Mouse (Mus musculus) MEL (cell line): Measurements from ENCODE around the gene Sdccag8. TPM values are rescaled to one million over a fixed set of nuclear protein-coding genes. Genes with fewer than 3 reads are reported as not detected.
A peak's percentile ranks its signal among the peaks of the same experiment; 100 is the strongest.

Source experiments
- DNase-seq: peaks from one replicate; pipeline ENCODE4 v3.0.0; 2011; ENCODE audit warnings: low read depth, low spot score
- H3K27ac ChIP-seq: 2 replicates; pipeline ENCODE4 v1.5.1; 2012; ENCODE audit warnings: low read depth, mild to moderate bottlenecking, control low read depth, low read length, moderate library complexity; ENCODE audit not compliant: control insufficient read depth
- H3K27me3 ChIP-seq, 2 experiments: fragments of 150-350 bp in 1 of 2; sonication (generic) in 1 of 2; 2 replicates each; pipeline ENCODE4 v1.6.1; 2012; ENCODE audit warnings: low read length in 2 of 2, mild to moderate bottlenecking in 2 of 2, improper control_type of control experiment in 1 of 2, moderate library complexity in 1 of 2; ENCODE audit not compliant: insufficient read depth in 2 of 2, control insufficient read depth in 1 of 2
- H3K36me3 ChIP-seq, 2 experiments: 2 replicates each; pipeline ENCODE4 v1.6.1; 2012 to 2014; ENCODE audit warnings: low read length in 2 of 2, improper control_type of control experiment in 1 of 2, inconsistent platforms in 1 of 2, mild to moderate bottlenecking in 1 of 2; ENCODE audit not compliant: insufficient read depth in 2 of 2, control insufficient read depth in 1 of 2
- H3K4me1 ChIP-seq, 2 experiments: fragments of 150-350 bp in 1 of 2; sonication (generic) in 1 of 2; 2 replicates each; pipeline ENCODE4 v1.6.1; 2012; ENCODE audit warnings: low read length in 2 of 2, improper control_type of control experiment in 1 of 2, mild to moderate bottlenecking in 1 of 2; ENCODE audit not compliant: insufficient read depth in 2 of 2, control insufficient read depth in 1 of 2
- H3K4me3 ChIP-seq, 2 experiments: fragments of 150-350 bp in 1 of 2; sonication (generic) in 1 of 2; 2 replicates each; pipeline ENCODE4 v1.5.1; 2012; ENCODE audit warnings: low read depth in 2 of 2, low read length in 2 of 2, mild to moderate bottlenecking in 2 of 2, moderate library complexity in 2 of 2, control low read depth in 1 of 2, improper control_type of control experiment in 1 of 2; ENCODE audit not compliant: control insufficient read depth in 1 of 2, insufficient read depth in 1 of 2
- H3K79me2 ChIP-seq: 2 replicates; pipeline ENCODE4 v1.6.1; 2012; ENCODE audit warnings: mild to moderate bottlenecking, low read length, moderate library complexity; ENCODE audit not compliant: control insufficient read depth, poor library complexity, insufficient read depth
- H3K9ac ChIP-seq: 2 replicates; pipeline ENCODE4 v1.6.1; 2012; ENCODE audit warnings: low read depth, mild to moderate bottlenecking, control low read depth, low read length, moderate library complexity; ENCODE audit not compliant: control insufficient read depth, poor library complexity, severe bottlenecking
- H3K9me3 ChIP-seq: fragments of 150-350 bp; sonication (generic); replicated peaks from 2 replicates; pipeline ENCODE4 v1.6.1; 2012; ENCODE audit warnings: mild to moderate bottlenecking, low read length, improper control_type of control experiment, moderate library complexity; ENCODE audit not compliant: insufficient read depth
- BHLHE40 ChIP-seq: IDR thresholded peaks from 2 replicates; pipeline ENCODE4 v1.6.1; 2012; ENCODE audit warnings: low read depth, mild to moderate bottlenecking, inconsistent platforms, low read length, improper control_type of control experiment, borderline replicate concordance
- CHD2 ChIP-seq: IDR thresholded peaks from 2 replicates; pipeline ENCODE4 v1.6.1; 2011; ENCODE audit warnings: low read length, improper control_type of control experiment
- CTCF ChIP-seq, 3 experiments: IDR thresholded peaks in 2 of 3; conservative IDR thresholded peaks in 1 of 3; 2 replicates each; pipeline ENCODE4 v1.5.1; 2011 to 2012; ENCODE audit warnings: low read length in 3 of 3, low read depth in 2 of 3, mild to moderate bottlenecking in 2 of 3, improper control_type of control experiment in 1 of 3, inconsistent platforms in 1 of 3, mixed read lengths in 1 of 3, moderate library complexity in 1 of 3; ENCODE audit not compliant: control insufficient read depth in 1 of 3, insufficient read depth in 1 of 3, poor library complexity in 1 of 3, severe bottlenecking in 1 of 3
- E2F4 ChIP-seq: IDR thresholded peaks from 2 replicates; pipeline ENCODE4 v1.6.1; 2011; ENCODE audit warnings: low read depth, low read length, improper control_type of control experiment, borderline replicate concordance
- ELF1 ChIP-seq: IDR thresholded peaks from 2 replicates; pipeline ENCODE4 v1.6.1; 2014; ENCODE audit warnings: low read depth, mild to moderate bottlenecking, inconsistent platforms, low read length, improper control_type of control experiment, moderate library complexity
- EP300 ChIP-seq, 2 experiments: IDR thresholded peaks; 2 replicates each; pipeline ENCODE4 v1.6.1; 2011; ENCODE audit warnings: improper control_type of control experiment in 2 of 2, low read length in 2 of 2, low read depth in 1 of 2, mild to moderate bottlenecking in 1 of 2
- ETS1 ChIP-seq: IDR thresholded peaks from 2 replicates; pipeline ENCODE4 v1.6.1; 2012; ENCODE audit warnings: low read depth, mild to moderate bottlenecking, inconsistent platforms, low read length, improper control_type of control experiment, moderate library complexity
- GABPA ChIP-seq: IDR thresholded peaks from 2 replicates; pipeline ENCODE4 v1.6.1; 2012; ENCODE audit warnings: low read depth, mild to moderate bottlenecking, inconsistent platforms, low read length, improper control_type of control experiment, moderate library complexity
- JUND ChIP-seq: IDR thresholded peaks from 2 replicates; pipeline ENCODE4 v1.6.1; 2011; ENCODE audit warnings: low read depth, mild to moderate bottlenecking, improper control_type of control experiment, low read length
- KAT2A ChIP-seq: conservative IDR thresholded peaks from 2 replicates; pipeline ENCODE4 v1.6.1; 2012; ENCODE audit warnings: low read depth, low read length, improper control_type of control experiment, inconsistent platforms
- MAZ ChIP-seq: IDR thresholded peaks from 2 replicates; pipeline ENCODE4 v1.6.1; 2012; ENCODE audit warnings: low read depth, mild to moderate bottlenecking, inconsistent platforms, low read length, improper control_type of control experiment
- MYB ChIP-seq: IDR thresholded peaks from 2 replicates; pipeline ENCODE4 v1.6.1; 2011; ENCODE audit warnings: mild to moderate bottlenecking, low read depth, low read length, improper control_type of control experiment
- NELFE ChIP-seq: IDR thresholded peaks from 2 replicates; pipeline ENCODE4 v1.6.1; 2011; ENCODE audit warnings: low read depth, low read length, improper control_type of control experiment
- POLR2AphosphoS2 ChIP-seq: IDR thresholded peaks from 2 replicates; pipeline ENCODE4 v1.6.1; 2011; ENCODE audit warnings: low read length, improper control_type of control experiment
- RAD21 ChIP-seq: IDR thresholded peaks from 2 replicates; pipeline ENCODE4 v1.6.1; 2011; ENCODE audit warnings: mild to moderate bottlenecking, low read depth, low read length, improper control_type of control experiment
- RCOR1 ChIP-seq: IDR thresholded peaks from 2 replicates; pipeline ENCODE4 v1.6.1; 2012; ENCODE audit warnings: low read depth, mild to moderate bottlenecking, inconsistent platforms, low read length, improper control_type of control experiment
- SIN3A ChIP-seq: IDR thresholded peaks from 2 replicates; pipeline ENCODE4 v1.6.1; 2012; ENCODE audit warnings: low read length, improper control_type of control experiment, inconsistent platforms
- TAL1 ChIP-seq: IDR thresholded peaks from 2 replicates; pipeline ENCODE4 v1.6.1; 2012; ENCODE audit warnings: mild to moderate bottlenecking, inconsistent platforms, low read length, moderate library complexity, mixed read lengths
- TBP ChIP-seq: IDR thresholded peaks from 2 replicates; pipeline ENCODE4 v1.8.0; 2011; ENCODE audit warnings: low read depth, low read length, improper control_type of control experiment
- TCF12 ChIP-seq: IDR thresholded peaks from 2 replicates; pipeline ENCODE4 v1.6.1; 2014; ENCODE audit warnings: low read depth, mild to moderate bottlenecking, inconsistent platforms, low read length, improper control_type of control experiment, moderate library complexity
- UBTF ChIP-seq: IDR thresholded peaks from 2 replicates; pipeline ENCODE4 v1.6.1; 2012; ENCODE audit warnings: low read depth, mild to moderate bottlenecking, inconsistent platforms, low read length, improper control_type of control experiment, moderate library complexity, borderline replicate concordance; ENCODE audit not compliant: insufficient read depth
- USF1 ChIP-seq: IDR thresholded peaks from 2 replicates; pipeline ENCODE4 v1.6.1; 2014; ENCODE audit warnings: low read depth, mild to moderate bottlenecking, inconsistent platforms, low read length, improper control_type of control experiment, moderate library complexity
- USF2 ChIP-seq, 2 experiments: IDR thresholded peaks; 2 replicates each; pipeline ENCODE4 v1.6.1; 2011 to 2012; ENCODE audit warnings: improper control_type of control experiment in 2 of 2, low read length in 2 of 2, borderline replicate concordance in 1 of 2, inconsistent platforms in 1 of 2, low read depth in 1 of 2, mild to moderate bottlenecking in 1 of 2; ENCODE audit not compliant: insufficient read depth in 1 of 2
- ZC3H11A ChIP-seq: IDR thresholded peaks from 2 replicates; pipeline ENCODE4 v1.6.1; 2012; ENCODE audit warnings: low read depth, mild to moderate bottlenecking, inconsistent platforms, low read length, improper control_type of control experiment
- ZKSCAN1 ChIP-seq: IDR thresholded peaks from 2 replicates; pipeline ENCODE4 v1.6.1; 2012; ENCODE audit warnings: low read depth, mild to moderate bottlenecking, inconsistent platforms, low read length, improper control_type of control experiment, moderate library complexity
- ZMIZ1 ChIP-seq: IDR thresholded peaks from 2 replicates; pipeline ENCODE4 v1.6.1; 2012; ENCODE audit warnings: low read depth, mild to moderate bottlenecking, inconsistent platforms, low read length, improper control_type of control experiment, moderate library complexity
- ZNF384 ChIP-seq: IDR thresholded peaks from 2 replicates; pipeline ENCODE4 v1.6.1; 2012; ENCODE audit warnings: low read depth, mild to moderate bottlenecking, inconsistent platforms, low read length, improper control_type of control experiment
- polyA plus RNA-seq, 2 experiments: library from polyadenylated mRNA; stranded (reverse) in 1 of 2; unstranded in 1 of 2; fragments of >175 nt in 1 of 2; fragments of >200 nt in 1 of 2; gene quantifications; 2 replicates each; pipeline versions ENCODE4 v1.2.1 to v1.2.4; 2012; ENCODE audit warnings: low replicate concordance in 2 of 2, low read depth in 1 of 2; ENCODE audit not compliant: insufficient read length in 2 of 2, insufficient read depth in 1 of 2, missing spikeins in 1 of 2
- total RNA-seq: library from RNA; depleted of rRNA; stranded (reverse); fragments of 300-350 nt; gene quantifications from 2 replicates; pipeline ENCODE4 v1.2.3, GENCODE M21; 2012

Gene Sdccag8
- total and polyA plus RNA-seq, 3 experiments, result 4.6 to 7.8 TPM; not detected in 1

- no peak overlapping the region for H3K27ac ChIP-seq
- no peaks in the 10 kb centered on the region for H3K27me3 ChIP-seq
- TF ChIP-seq GABPA, result no peak
- TF ChIP-seq E2F4, result no peak
- TF ChIP-seq NELFE, result no peak
- no peak for TF ChIP-seq POLR2AphosphoS2
- no peak for TF ChIP-seq RCOR1
- TF ChIP-seq USF1, result no peak
- no peak for TF ChIP-seq MYB
- TF ChIP-seq ETS1, result no peak
- no peak for TF ChIP-seq JUND
- no peak for TF ChIP-seq TBP
- no peak for TF ChIP-seq BHLHE40
- TF ChIP-seq ZMIZ1, result no peak
- no peak for TF ChIP-seq TAL1
- TF ChIP-seq ZKSCAN1, result no peak
- TF ChIP-seq ZNF384, result no peak
- no peak for TF ChIP-seq CHD2
- TF ChIP-seq MAZ, result no peak
- no peak for TF ChIP-seq KAT2A
- no peak overlapping the region for H3K9ac ChIP-seq
- DNase-seq, result no peak
- no peak overlapping the region for H3K4me3 ChIP-seq
- no peaks in the 10 kb centered on the region for H3K9me3 ChIP-seq
- H3K4me1 ChIP-seq, result peaks cover 0 to 10% of the 10 kb centered on the region in 2 experiments; a peak in 2 of 4 replicates
- H3K79me2 ChIP-seq, result no peaks in the 10 kb centered on the region
- H3K36me3 ChIP-seq, result peaks cover 0 to 4% of the 10 kb centered on the region in 2 experiments; a peak in 1 of 4 replicates
Observed at GRCm38 (mm10) chr1:177004041-177004741, 189.7 kb downstream of the Sdccag8 start.

- no peaks in the 10 kb centered on the region for H3K27me3 ChIP-seq
- H3K27ac ChIP-seq, result no peak overlapping the region
- no peak for TF ChIP-seq ZC3H11A
- no peak for TF ChIP-seq RCOR1
- no peak for TF ChIP-seq BHLHE40
- TF ChIP-seq CHD2, result no peak
- TF ChIP-seq CTCF (IDR thresholded peaks at IDR 0.05 in 2 of 3, conservative IDR thresholded peaks at IDR 0.05 in 1 of 3; ENCODE audit: control insufficient read depth in 1 of 3, insufficient read depth in 1 of 3, low read depth in 2 of 3, low read length in 3 of 3, poor library complexity in 1 of 3, severe bottlenecking in 1 of 3), result no peak
- TF ChIP-seq SIN3A, result no peak
- no peak for TF ChIP-seq ZMIZ1
- no peak for TF ChIP-seq E2F4
- TF ChIP-seq ELF1, result no peak
- TF ChIP-seq UBTF, result no peak
- TF ChIP-seq KAT2A, result no peak
- TF ChIP-seq TAL1, result no peak
- no peak for TF ChIP-seq EP300 (IDR thresholded peaks at IDR 0.05; ENCODE audit: low read depth in 1 of 2, low read length in 2 of 2)
- no peak for TF ChIP-seq RAD21
- no peak for TF ChIP-seq ZNF384
- no peak for TF ChIP-seq USF2 (IDR thresholded peaks at IDR 0.05; ENCODE audit: borderline replicate concordance in 1 of 2, insufficient read depth in 1 of 2, low read depth in 1 of 2, low read length in 2 of 2)
- no peak for TF ChIP-seq TCF12
- no peak overlapping the region for H3K4me3 ChIP-seq
- DNase-seq, result peak; percentile 18
- no peak overlapping the region for H3K9ac ChIP-seq
- H3K79me2 ChIP-seq, result no peaks in the 10 kb centered on the region
- peaks cover 0 to 4% of the 10 kb centered on the region in 2 experiments; a peak in 1 of 4 replicates for H3K36me3 ChIP-seq
- peaks cover 0 to 10% of the 10 kb centered on the region in 2 experiments; a peak in 2 of 4 replicates for H3K4me1 ChIP-seq
- no peaks in the 10 kb centered on the region for H3K9me3 ChIP-seq
Observed at GRCm38 (mm10) chr1:177007405-177007804, 192.9 kb downstream of the Sdccag8 start.
